Mouse (Mus musculus): Measurements from ENCODE around the gene Prss12.

Prss12 gene

DNA sequence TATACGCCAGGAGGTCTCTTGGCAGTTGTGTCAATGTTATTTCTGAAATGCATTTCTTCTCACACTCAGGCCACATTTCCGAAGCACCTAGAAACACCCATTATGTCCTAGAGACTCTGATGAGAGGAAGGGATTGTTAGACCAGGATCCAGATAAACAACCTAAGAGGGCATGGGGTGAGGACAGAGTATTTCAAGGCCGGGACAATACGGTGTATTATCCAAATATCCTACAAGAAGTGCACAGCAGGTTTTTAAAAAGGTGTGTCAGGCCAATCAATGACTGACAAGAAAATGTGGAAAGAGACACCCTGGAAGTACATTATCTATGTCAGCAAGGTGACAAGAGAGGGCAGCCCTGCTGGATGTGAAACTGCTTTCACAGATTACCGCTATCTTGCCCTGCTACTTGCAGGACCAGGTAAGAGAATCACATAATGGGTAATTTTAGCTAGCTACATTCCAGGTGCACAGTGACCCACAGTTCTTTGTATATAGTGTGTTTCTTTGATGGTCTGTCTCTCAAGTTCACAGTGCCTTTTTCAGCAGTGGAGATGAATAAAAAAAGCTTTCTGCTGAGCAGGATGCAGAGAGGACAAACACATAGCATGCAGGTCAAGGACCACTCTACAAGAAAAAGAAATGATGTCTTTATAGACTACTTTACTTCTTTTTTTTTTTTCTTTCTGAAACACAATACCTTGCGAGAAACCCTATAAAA lies 97.0 kb downstream of the Prss12 start:
- no peak for DNase-seq

DNA sequence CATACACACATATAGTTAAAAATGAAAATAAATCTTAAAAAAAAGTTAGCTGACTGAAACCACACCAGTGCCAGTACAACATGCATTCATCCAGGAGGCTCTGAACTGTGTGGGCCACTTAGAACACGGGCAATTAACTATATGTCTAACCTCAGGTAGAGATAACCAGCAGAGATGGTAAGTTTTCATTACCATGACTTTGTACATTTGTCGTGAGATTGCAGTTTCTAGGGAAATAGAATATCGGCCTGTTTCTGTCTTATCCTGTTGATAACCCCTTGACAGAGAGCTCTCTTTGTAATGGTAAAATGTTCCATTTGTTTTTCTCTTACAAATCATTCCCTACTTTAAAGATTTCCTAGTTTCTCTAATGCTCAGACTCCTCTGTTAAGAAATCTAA lies 103.8 kb downstream of the Prss12 start:
- DNase-seq = no peak

DNA sequence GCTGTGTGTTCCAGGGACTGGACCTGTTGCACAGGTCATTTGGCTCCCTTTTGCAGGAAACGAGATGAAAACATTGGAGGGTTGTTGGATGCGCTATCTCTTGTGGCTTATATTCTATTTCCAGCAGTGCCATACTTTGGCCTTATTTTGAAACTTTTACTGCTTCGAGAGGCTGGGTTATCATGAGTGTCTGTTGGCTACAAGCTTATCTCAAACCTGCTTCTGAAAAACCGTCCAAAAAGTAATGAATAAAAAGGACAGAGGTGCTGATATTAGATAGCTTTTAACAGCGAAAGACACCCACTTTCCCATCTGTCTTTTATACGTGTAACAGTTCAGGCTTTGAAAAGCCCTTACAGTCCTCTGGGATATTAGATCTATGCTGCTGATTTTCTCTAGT lies 107.2 kb downstream of the Prss12 start:
- no peak for DNase-seq

DNA sequence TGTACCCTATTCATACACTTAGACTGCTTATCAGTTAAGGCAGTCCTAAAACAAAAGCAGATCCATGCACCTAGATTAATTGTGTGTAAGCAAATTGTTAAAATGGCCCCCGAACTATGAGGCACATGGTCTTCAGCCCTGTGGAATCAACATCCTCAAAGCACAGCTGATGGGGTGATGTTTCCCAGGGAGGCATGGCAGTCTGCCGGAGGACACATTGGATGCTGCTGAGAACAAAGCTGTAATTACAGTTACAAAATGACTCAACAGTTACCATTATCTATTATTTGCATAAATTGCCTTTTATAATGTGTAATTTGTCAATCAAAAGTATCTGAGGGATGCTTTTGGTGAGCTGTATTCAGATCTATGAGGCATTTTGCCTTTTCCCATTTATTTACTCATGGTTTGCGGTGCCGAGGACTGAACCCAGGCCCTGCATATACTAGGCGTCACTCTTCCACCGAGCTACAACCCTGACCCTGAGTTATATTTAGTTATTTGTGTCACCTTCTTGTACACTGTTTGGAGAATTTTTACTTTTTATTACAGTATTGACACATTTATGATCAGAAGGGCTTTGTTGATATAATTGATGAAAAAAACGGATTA lies 108.6 kb downstream of the Prss12 start:
- no peak for DNase-seq

Measured in thymus, postnatal 25 days (tissue).